Mouse (Mus musculus) naive thymus-derived CD4-positive, alpha-beta T cell, adult 2 months (primary cell): ENCODE results near the gene BC037034.
"Not testable (repeated sequence)": the region's sequence is repeated elsewhere in the genome, so short reads cannot be mapped to it uniquely, and the experiment has no call there.

ENCODE experiments used
- DNase-seq: peaks from one replicate; pipeline ENCODE4 v3.0.0-alpha.2; 2011; ENCODE audit warnings: low read depth

The BC037034 gene

GRCm38 (mm10) chr5:138216632-138217031 is 47.2 kb downstream of the BC037034 start:
- DNase-seq: not testable (repeated sequence)
